Comparison of ENCODE assay signal across 9 mouse cellular contexts in genomic region chr11:30091892-30092291, GRCm38 (mm10).
DNase-seq lines count a peak whose midpoint lies in the region; TF ChIP-seq lines count a peak whose summit lies in the region.
"Had no signal": no experiment of that assay in that cellular context is flagged by ENCODE, and none has a peak within 500 bp of the region (broad histone marks: within the 10 kb centered on the region; RNA-seq: fewer than 3 reads in every experiment).

No protein-coding gene starts in this region.

- H3K27me3 ChIP-seq in kidney, adult 2 months (replicated peaks; ENCODE audit: control insufficient read depth, insufficient read depth, low read length) = no peaks in the 10 kb centered on the region
- H3K27me3 ChIP-seq: lung, embryonic 15.5 days had no signal

- H3K4me1 ChIP-seq in kidney, adult 2 months (ENCODE audit: control insufficient read depth, insufficient read depth, low read length) = no peaks in the 10 kb centered on the region
- H3K4me1 ChIP-seq: lung, embryonic 15.5 days had no signal

- no peaks in the 10 kb centered on the region for H3K36me3 ChIP-seq in kidney, adult 2 months (ENCODE audit: control insufficient read depth, insufficient read depth, low read length)

- H3K4me3 ChIP-seq in kidney, adult 2 months (ENCODE audit: insufficient read depth, low read depth, low read length) = no peak overlapping the region
- H3K4me3 ChIP-seq: lung, embryonic 15.5 days had no signal

- peak; percentile 39 for DNase-seq in kidney, adult 2 months
- no peak for DNase-seq in kidney, postnatal 4 days
- DNase-seq in B cell, adult 2 months = peak; percentile 20 to 45
- DNase-seq in Muller cell, postnatal 12 days (ENCODE audit: inconsistent ontology term) = peak; percentile 13
- DNase-seq in embryo, embryonic 11 days = peak; percentile 18
- DNase-seq in adrenal gland, postnatal 4 days (ENCODE audit: low spot score in 2 of 2) = no peak
- no peak for DNase-seq in gastrocnemius, postnatal 4 days (ENCODE audit: low spot score in 2 of 2)
- no peak for DNase-seq in urinary bladder, postnatal 14 days (ENCODE audit: low spot score)

- TF ChIP-seq POLR2A in kidney, adult 2 months (IDR thresholded peaks at IDR 0.05; ENCODE audit: low read depth, low read length) = no peak

- no peak overlapping the region for H3K27ac ChIP-seq in kidney, adult 2 months (ENCODE audit: insufficient read depth, low read depth, low read length)
- H3K27ac ChIP-seq: lung, embryonic 15.5 days had no signal

- TF ChIP-seq CTCF in kidney, adult 2 months (conservative IDR thresholded peaks at IDR 0.05; ENCODE audit: insufficient read depth, insufficient read length, low read depth, low read length) = 0 out of 2 replicates have a peak, but pooled peaks have one; percentile 19

- WGBS in kidney, adult 2 months = 44% methylated on average over 4 of the region's 4 CpGs

Comparison
In these comparisons a context has a peak if more than half of its experiments do, and no peak if none do; other contexts are left out.
1. DNase-seq: peak in kidney, adult 2 months (single experiment), B cell, adult 2 months (2 of 2), Muller cell, postnatal 12 days (single experiment) and embryo, embryonic 11 days (single experiment); none in kidney, postnatal 4 days (0 of 2), adrenal gland, postnatal 4 days (0 of 2), gastrocnemius, postnatal 4 days (0 of 2) and urinary bladder, postnatal 14 days (single experiment).